Mouse (Mus musculus): ENCODE results near the gene Ccnb1ip1.

Gene Ccnb1ip1

GRCm38 (mm10) chr14:50782166-50782565, 25.4 kb downstream of the Ccnb1ip1 start:
- DNase-seq, result no peak

GRCm38 (mm10) chr14:50771342-50771741, 36.2 kb downstream of the Ccnb1ip1 start:
- no peak for DNase-seq

GRCm38 (mm10) chr14:50765736-50766135, 41.8 kb downstream of the Ccnb1ip1 start:
- DNase-seq, result no peak

GRCm38 (mm10) chr14:50758416-50759085, 49.0 kb downstream of the Ccnb1ip1 start:
- no peak for DNase-seq

- no peak for DNase-seq
These were observed 62.5 kb downstream of the Ccnb1ip1 start, which contains the start of gene Olfr749 for GRCm38 (mm10) chr14:50744994-50745393. TSS of gene Olfr749 (minus strand) at chr14:50745094.

GRCm38 (mm10) chr14:50741584-50741983, 65.9 kb downstream of the Ccnb1ip1 start:
- DNase-seq, result no peak

- DNase-seq, result no peak
These were observed 67.2 kb downstream of the Ccnb1ip1 start for GRCm38 (mm10) chr14:50740334-50740733.
